Mouse (Mus musculus) T-helper 17 cell (primary cell): ENCODE measurements around the gene E030030I06Rik.

Experiments used
- in situ Hi-C, 2 experiments: fragments of 300-600 bp; cut with MboI, MseI; formaldehyde crosslinking; loops; 1 replicate in 1 of 2; 2 replicates in 1 of 2; pipeline ENCODE4 v1.15.1; 2025; ENCODE audit warnings: high pct_unique_total_duplicates in 2 of 2

E030030I06Rik gene

DNA sequence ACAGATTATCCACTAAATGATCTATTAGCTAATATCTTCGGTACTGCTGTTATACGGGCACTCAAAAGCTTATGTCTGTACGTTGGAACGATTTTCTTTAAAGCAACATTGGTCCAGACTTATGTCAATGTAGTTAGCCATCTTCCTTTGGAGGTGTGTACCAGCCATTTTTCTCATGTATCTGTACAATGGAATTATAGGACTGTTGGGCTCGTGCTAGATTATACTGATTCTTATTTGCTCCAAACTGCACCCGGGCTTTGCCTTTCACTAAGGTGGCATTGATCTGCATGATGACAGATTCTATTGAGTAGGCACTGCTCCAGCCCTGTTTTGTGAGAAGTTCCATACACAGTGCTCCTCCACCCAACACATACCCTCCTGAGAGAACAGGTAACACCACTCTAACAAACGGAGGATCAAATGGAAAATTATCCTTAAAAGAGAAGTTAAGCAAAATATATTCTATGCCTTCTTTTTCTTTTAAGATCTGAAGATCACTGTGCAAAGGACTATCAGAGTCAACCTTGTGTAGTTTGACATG lies 4.1 kb upstream of the E030030I06Rik start:
- in situ Hi-C loops: loop anchor here in 1 of 2 experiments (10.0 kb wide), 1 partner anchor 118 kb away; no protein-coding TSS in a partner anchor

DNA sequence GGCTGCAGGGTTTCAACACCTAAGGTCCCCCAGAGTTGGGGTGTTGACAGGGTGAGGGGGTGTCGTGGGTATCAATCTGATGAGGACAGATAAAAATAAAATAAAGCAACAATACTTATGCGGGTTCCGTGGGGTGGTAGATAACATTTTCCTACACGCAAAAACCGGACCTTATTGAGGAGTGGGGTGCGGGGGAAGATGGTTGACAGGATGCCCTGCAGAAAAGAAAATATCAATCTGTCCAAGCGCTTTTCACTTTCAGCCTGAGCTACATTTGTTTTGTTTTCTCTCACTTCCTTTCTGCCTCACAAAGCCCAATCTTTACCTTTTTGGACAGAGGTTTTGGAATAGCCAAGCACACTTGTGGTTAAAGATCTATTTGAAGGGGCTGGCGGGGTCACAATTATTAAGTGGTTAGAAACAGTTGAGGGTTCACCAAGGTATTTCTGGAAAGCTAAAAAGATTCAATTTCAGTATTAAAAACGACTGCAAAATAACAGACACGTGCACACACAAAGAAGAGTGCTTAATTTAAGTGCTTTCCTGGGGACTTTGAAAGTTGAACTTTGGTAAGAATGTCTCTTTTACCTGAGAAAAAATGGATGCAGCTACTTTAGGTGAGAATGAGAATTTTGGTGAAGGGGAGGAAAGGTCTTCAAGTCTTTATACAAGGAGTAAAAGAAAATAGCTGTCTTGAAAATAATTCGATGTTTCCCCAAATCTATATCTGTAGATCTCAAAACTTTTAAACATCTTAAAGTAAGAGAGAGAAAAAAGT lies 3.0 kb upstream of the E030030I06Rik start:
- in situ Hi-C loops: loop anchor here in 1 of 2 experiments (10.0 kb wide), 1 partner anchor 117 kb away; no protein-coding TSS in a partner anchor

DNA sequence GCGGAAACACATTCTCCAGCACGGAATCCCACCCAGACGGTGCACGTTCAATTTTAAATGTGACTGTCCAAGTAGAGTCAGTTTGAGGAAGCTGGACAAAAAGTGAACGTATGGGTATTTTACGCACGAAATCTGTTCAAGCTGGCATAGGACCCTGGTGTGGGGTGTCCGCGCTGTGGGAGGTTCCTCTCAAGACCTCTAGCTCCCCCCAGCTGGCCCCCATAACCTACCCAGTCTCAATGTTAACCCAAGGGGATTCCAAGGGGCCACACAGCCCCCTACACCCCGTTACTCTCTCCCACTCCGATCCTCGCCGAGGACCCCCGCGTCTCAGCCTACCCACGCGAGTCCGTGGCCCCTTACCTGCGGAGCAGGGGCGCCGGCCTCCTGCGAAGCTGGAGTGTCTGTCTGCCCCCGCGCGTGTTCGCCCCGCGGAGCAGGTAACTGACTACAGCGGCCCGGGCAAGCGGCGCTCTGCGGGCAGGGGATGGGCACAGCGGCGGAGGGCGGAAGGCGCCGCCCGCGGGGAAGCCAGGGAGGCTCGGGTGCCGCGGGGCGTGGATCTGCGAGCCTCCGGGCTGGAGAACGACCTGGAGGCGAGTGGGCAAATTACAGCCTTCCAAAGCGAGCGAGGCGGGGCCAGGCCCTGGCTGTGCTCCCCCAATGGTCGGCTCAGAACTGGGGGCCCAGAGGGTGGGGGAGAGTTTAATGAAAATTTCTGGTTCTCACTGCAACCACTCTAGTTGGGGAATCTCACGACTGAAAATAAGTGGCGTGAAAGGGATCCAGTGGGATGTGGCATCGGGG lies 2.2 kb upstream of the E030030I06Rik start:
- in situ Hi-C loops: loop anchor here in 1 of 2 experiments (10.0 kb wide), 1 partner anchor 116 kb away; no protein-coding TSS in a partner anchor

DNA sequence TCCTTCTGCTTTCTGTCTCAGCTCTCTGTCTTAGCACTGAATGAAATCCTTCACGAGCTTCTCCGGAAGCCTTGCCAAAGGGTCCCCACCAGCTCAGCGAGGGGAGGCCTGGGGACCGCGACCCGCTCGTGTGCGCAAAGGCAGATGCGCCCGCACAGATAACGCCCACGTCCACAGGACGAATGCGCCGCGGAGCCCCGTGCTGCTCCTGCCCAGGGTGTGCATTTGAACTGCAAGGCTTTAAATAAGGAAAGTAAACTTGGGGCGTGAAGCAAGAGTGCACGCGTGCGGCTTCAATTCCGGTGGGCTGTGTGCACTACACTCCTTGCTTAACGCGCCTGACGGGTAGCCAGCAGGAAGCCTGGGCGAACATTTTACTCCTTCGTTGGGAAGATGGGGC lies 1.5 kb upstream of the E030030I06Rik start:
- in situ Hi-C loops: loop anchor here in 1 of 2 experiments (10.0 kb wide), 1 partner anchor 116 kb away; no protein-coding TSS in a partner anchor

DNA sequence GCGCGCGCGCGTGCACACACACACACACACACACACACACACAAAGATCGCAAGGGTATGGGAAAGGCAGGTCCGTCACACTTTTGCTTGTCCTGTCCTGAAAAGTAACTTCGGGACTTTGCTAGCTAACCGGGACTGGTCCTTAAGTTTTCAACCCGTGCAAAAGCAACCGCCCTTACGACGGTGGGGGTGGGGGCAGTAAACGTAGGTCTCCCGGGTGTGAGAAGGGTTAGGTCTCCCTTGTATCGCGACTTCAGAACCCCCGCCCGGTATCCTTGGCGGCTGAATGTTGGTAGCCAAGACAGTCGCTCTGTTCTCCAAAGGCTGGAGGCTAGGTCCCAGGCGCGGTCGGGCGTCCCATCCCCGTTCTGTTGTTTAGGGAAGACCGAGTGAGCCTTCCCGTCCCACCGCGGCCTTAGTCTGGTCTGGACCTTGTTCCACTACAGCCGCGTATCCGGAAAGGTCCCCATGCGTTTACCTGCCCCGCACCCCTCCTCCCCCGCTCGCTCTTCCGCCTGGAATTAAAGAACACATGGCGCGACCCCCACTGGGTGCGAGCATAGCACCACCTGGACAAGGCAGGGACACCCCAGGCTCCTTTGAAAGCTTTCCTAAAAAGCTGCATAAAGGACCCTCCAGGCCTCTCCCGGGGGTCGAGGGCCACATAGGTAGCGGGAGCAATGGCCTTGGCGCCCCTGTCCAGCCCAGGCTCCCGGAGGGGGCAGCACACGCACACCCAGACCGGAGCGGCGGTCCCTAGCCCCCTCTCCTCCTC lies 808 bp upstream of the E030030I06Rik start:
- in situ Hi-C loops: loop anchor here in 1 of 2 experiments (10.0 kb wide), 1 partner anchor 115 kb away; no protein-coding TSS in a partner anchor

- in situ Hi-C loops: no loop called here
Measured at GRCm38 (mm10) chr10:22148441-22149072, 513 bp downstream of the E030030I06Rik start.

DNA sequence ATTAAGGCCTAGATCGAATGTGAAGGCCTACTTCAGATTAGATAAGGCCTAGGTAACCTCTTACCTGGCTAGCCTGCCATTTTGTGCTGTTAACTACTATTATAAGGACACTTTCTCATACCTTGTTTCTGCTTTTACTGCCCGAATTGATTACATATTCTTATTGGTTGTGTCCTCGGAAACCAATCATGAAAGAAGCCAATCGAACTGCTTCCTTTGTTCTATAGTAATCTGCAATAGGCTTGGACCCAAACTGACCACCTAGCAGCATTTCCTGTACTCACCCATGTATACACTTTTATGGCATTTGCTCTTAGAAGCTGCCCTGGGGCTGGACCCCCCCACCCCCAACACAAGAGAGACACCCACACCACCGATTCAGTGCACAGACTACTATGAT lies 6.1 kb downstream of the E030030I06Rik start:
- in situ Hi-C loops: loop anchor here in 1 of 2 experiments (5.0 kb wide), 1 partner anchor 594 kb away; no protein-coding TSS in a partner anchor

DNA sequence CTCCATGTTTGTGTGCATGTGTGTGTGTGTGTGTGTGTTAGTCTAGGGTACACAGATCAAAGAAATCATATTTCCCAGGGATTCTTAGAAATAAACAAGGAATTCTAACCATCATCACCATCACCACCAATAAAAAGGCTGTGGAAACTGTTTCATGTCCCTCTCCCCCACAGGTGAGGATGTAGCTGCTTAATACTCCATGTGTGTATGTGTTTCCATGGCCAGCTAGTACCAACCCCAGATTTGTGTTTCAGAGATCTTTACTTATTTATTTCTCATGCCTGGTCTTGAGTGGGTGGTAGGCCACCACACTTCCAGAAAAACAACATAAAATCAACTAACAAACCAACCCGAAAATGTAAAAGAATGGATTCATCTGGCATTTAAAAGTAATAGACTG lies 6.9 kb downstream of the E030030I06Rik start:
- in situ Hi-C loops: loop anchor here in 1 of 2 experiments (5.0 kb wide), 1 partner anchor 595 kb away; no protein-coding TSS in a partner anchor

GRCm38 (mm10) chr10:22140665-22141280 lies 8.3 kb downstream of the E030030I06Rik start:
- in situ Hi-C loops: loop anchor here in 1 of 2 experiments (5.0 kb wide), 1 partner anchor 597 kb away; no protein-coding TSS in a partner anchor

DNA sequence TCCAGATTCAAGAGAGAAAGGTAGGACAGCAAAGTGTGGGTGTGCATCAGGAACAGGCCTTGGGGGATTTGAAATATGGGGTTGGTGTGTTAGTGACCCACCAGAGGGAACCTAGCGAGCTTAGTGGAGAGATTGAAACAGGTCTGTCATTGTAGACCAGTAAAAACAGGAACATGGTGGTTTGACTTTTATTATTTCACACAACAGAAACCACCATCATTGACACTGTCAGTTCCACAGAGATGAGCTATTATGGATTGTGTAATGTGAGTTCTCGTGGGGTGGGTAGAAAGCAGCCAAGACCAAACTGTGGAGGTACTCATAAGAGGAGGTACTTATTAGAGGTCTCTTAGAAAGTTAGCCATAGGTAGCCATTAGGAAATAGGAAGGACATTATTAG lies 74.5 kb downstream of the E030030I06Rik start:
- in situ Hi-C loops: loop anchor here in 1 of 2 experiments (25.0 kb wide), 1 partner anchor 1013 kb away; no protein-coding TSS in a partner anchor

GRCm38 (mm10) chr10:22072739-22073138 lies 76.3 kb downstream of the E030030I06Rik start:
- in situ Hi-C loops: loop anchor here in 1 of 2 experiments (25.0 kb wide), 1 partner anchor 1015 kb away; no protein-coding TSS in a partner anchor

DNA sequence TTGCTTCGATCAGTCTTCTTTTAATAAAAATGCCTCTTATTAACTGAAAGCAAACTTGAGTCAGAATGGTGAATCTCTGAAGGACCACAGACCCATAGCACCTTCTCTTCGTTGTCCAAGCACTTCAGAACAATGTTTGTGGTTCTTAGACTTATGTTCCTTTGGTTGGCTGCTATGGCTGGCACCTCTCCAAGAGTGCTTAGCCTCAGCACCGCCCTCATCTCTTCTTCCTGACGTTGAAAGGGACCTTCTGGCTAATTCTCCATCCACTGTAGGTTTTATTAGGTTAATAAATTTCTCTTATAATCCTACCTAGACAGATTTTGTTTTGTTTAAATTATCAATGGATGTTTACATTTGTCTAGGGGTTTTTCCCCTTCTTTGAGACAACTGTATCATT lies 78.5 kb downstream of the E030030I06Rik start:
- in situ Hi-C loops: loop anchor here in 1 of 2 experiments (25.0 kb wide), 1 partner anchor 1017 kb away; no protein-coding TSS in a partner anchor

GRCm38 (mm10) chr10:22070168-22070567 lies 78.9 kb downstream of the E030030I06Rik start:
- in situ Hi-C loops: loop anchor here in 1 of 2 experiments (25.0 kb wide), 1 partner anchor 1017 kb away; no protein-coding TSS in a partner anchor

DNA sequence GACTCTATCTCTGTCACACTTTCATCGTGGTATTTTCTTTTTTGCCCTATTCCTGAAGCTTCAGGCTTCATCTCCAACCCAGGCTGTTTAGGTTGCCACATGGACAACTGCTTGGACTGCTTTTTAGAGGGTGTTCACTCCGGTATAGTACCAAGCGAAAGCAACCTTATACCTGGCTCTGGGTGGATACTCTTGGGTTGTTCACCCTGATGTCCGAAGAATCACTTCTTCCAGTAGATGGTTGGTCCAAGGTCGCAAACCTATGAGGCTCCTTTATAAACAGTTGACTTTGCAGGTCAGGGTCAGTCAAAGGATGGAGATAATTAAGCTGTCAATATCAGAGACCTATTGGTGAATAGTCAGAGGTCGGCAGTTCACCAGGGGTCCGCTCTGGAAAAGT lies 81.1 kb downstream of the E030030I06Rik start, which contains the start of gene 4930444G20Rik:
TSS of gene 4930444G20Rik (minus strand) at position 101 of the 400 bp plus-strand sequence.
- in situ Hi-C loops: loop anchor here in 1 of 2 experiments (25.0 kb wide), 1 partner anchor 1019 kb away; no protein-coding TSS in a partner anchor
